Mouse (Mus musculus) E14TG2a.4 (cell line): Measurements from ENCODE around the gene Chst8.

Source experiments
- CTCF ChIP-seq: conservative IDR thresholded peaks from 2 replicates; pipeline ENCODE4 v1.5.1; 2014; ENCODE audit warnings: low read length
- POU5F1 ChIP-seq: IDR thresholded peaks from 2 replicates; pipeline ENCODE4 v1.6.1; 2014; ENCODE audit warnings: low read length, borderline replicate concordance

DNA sequence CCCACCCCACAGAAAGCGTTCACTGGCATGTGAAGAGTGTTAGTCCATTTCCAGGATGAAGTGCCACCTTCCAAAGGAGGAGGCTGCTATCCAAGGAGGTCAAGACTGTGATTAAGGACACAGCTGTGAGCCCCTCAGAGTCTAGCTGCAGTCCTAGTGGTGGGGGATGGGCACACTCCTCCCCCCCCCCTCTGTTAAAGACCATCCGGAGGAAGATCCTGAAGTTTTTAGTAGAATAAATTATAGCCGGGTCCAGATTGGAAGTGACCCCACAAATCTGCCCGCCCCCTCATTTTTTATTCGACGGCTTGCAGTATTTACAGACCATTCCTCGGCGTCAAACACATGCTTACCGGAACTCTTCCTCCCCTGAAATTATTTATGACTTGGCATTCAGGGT, 114.3 kb downstream of the Chst8 start:
- no peak for TF ChIP-seq CTCF
- TF ChIP-seq POU5F1, result no peak
